Mouse (Mus musculus): ENCODE measurements at regions not wholly inside any gene's neighbourhood (a gene's known extent, or its start where the extent isn't known, plus 50 kb on each side); places are given as distances from the start of the nearest gene placed in this dataset.

- no peak overlapping the region for H3K4me2 ChIP-seq (replicated peaks)
- ATAC-seq = no peak
- no peak overlapping the region for H3K4me3 ChIP-seq (replicated peaks)
- H3K9me3 ChIP-seq = no peaks in the 10 kb centered on the region
- no peak overlapping the region for H3K27ac ChIP-seq
- H3K27me3 ChIP-seq (replicated peaks) = no peaks in the 10 kb centered on the region
- H3K4me1 ChIP-seq (replicated peaks) = no peaks in the 10 kb centered on the region
- H3K36me3 ChIP-seq = no peaks in the 10 kb centered on the region
- no peak overlapping the region for H3K9ac ChIP-seq
- 80% methylated on average over 14 of the region's 14 CpGs for WGBS
These were observed 199.7 kb upstream of the A230072I06Rik start for GRCm38 (mm10) chr8:12078679-12079566.

- Histone ChIP-seq H3K9me3 (no peaks in the 10 kb centered on the region), H3K4me2 (replicated peaks) (no peak overlapping the region), H3K9ac (no peak overlapping the region), H3K36me3 (no peaks in the 10 kb centered on the region), H3K4me1 (replicated peaks) (no peaks in the 10 kb centered on the region), H3K27me3 (replicated peaks) (no peaks in the 10 kb centered on the region), H3K27ac (no peak overlapping the region), H3K4me3 (replicated peaks) (no peak overlapping the region)
- peak; percentile 70; the same call in 1 of the 2 replicates for ATAC-seq
- 83% methylated on average over 5 of the region's 5 CpGs for WGBS
These were observed 197.1 kb upstream of the A230072I06Rik start for GRCm38 (mm10) chr8:12081536-12081935.

GRCm38 (mm10) chr8:12087192-12087800, 191.3 kb upstream of the A230072I06Rik start:
- no peak for ATAC-seq
- H3K36me3 ChIP-seq = no peaks in the 10 kb centered on the region
- no peaks in the 10 kb centered on the region for H3K27me3 ChIP-seq (replicated peaks)
- no peak overlapping the region for H3K9ac ChIP-seq
- no peak overlapping the region for H3K4me2 ChIP-seq (replicated peaks)
- H3K4me1 ChIP-seq (replicated peaks) = no peaks in the 10 kb centered on the region
- 90% methylated on average over 10 of the region's 10 CpGs for WGBS
- H3K4me3 ChIP-seq (replicated peaks) = no peak overlapping the region
- no peaks in the 10 kb centered on the region for H3K9me3 ChIP-seq
- no peak overlapping the region for H3K27ac ChIP-seq

GRCm38 (mm10) chr8:12100145-12100544, 178.5 kb upstream of the A230072I06Rik start:
- H3K9me3 ChIP-seq = no peaks in the 10 kb centered on the region
- H3K4me1 ChIP-seq (replicated peaks) = no peaks in the 10 kb centered on the region
- no peak overlapping the region for H3K27ac ChIP-seq
- no peaks in the 10 kb centered on the region for H3K27me3 ChIP-seq (replicated peaks)
- no peak overlapping the region for H3K4me3 ChIP-seq (replicated peaks)
- 42% methylated on average over 8 of the region's 8 CpGs for WGBS
- H3K4me2 ChIP-seq (replicated peaks) = no peak overlapping the region; the same call in 1 of the 2 replicates
- ATAC-seq = peak; percentile 97
- no peaks in the 10 kb centered on the region for H3K36me3 ChIP-seq
- H3K9ac ChIP-seq = no peak overlapping the region

- WGBS = 79% methylated on average over 4 of the region's 4 CpGs
- Histone ChIP-seq H3K4me2 (replicated peaks) (no peak overlapping the region), H3K36me3 (no peaks in the 10 kb centered on the region)
These were observed 175.3 kb upstream of the A230072I06Rik start for GRCm38 (mm10) chr8:12103296-12103695.

GRCm38 (mm10) chr8:12105106-12105901, 173.3 kb upstream of the A230072I06Rik start:
- WGBS = 49% methylated on average over 15 of the region's 15 CpGs
- no peaks in the 10 kb centered on the region for H3K9me3 ChIP-seq
- ATAC-seq = no peak
- no peak overlapping the region for H3K9ac ChIP-seq
- no peaks in the 10 kb centered on the region for H3K36me3 ChIP-seq
- H3K27me3 ChIP-seq (replicated peaks) = no peaks in the 10 kb centered on the region
- no peak overlapping the region for H3K4me2 ChIP-seq (replicated peaks)
- no peak overlapping the region for H3K4me3 ChIP-seq (replicated peaks)
- H3K27ac ChIP-seq = no peak overlapping the region
- H3K4me1 ChIP-seq (replicated peaks) = no peaks in the 10 kb centered on the region

More at GRCm38 (mm10) chr8:12103296-12103695, 175.3 kb upstream of the A230072I06Rik start:
- Histone ChIP-seq H3K9me3 (no peaks in the 10 kb centered on the region), H3K4me1 (replicated peaks) (no peaks in the 10 kb centered on the region), H3K27me3 (replicated peaks) (no peaks in the 10 kb centered on the region), H3K4me3 (replicated peaks) (no peak overlapping the region), H3K27ac (no peak overlapping the region), H3K9ac (no peak overlapping the region)
- no peak for ATAC-seq

- no peaks in the 10 kb centered on the region for H3K27me3 ChIP-seq (replicated peaks)
- 56% methylated on average over 5 of the region's 5 CpGs for WGBS
These were observed 170.0 kb upstream of the A230072I06Rik start for GRCm38 (mm10) chr8:12108578-12108977.

GRCm38 (mm10) chr8:12111626-12112025, 167.0 kb upstream of the A230072I06Rik start:
- H3K9ac ChIP-seq = no peak overlapping the region
- H3K27me3 ChIP-seq (replicated peaks) = no peaks in the 10 kb centered on the region
- WGBS = 67% methylated on average over 10 of the region's 10 CpGs
- H3K4me2 ChIP-seq (replicated peaks) = no peak overlapping the region
- no peak overlapping the region for H3K27ac ChIP-seq
- H3K9me3 ChIP-seq = no peaks in the 10 kb centered on the region
- H3K4me3 ChIP-seq (replicated peaks) = no peak overlapping the region
- peaks cover 5% of the 10 kb centered on the region; the same call in 1 of the 2 replicates for H3K4me1 ChIP-seq (replicated peaks)
- H3K36me3 ChIP-seq = no peaks in the 10 kb centered on the region
- peak; percentile 71 for ATAC-seq

More at GRCm38 (mm10) chr8:12108578-12108977, 170.0 kb upstream of the A230072I06Rik start:
- ATAC-seq = 0 out of 2 replicates have a peak, but pooled peaks have one; percentile 24
- Histone ChIP-seq H3K9ac (no peak overlapping the region), H3K4me3 (replicated peaks) (no peak overlapping the region), H3K27ac (no peak overlapping the region), H3K4me2 (replicated peaks) (no peak overlapping the region), H3K4me1 (replicated peaks) (peaks cover 5% of the 10 kb centered on the region; the same call in 1 of the 2 replicates), H3K9me3 (no peaks in the 10 kb centered on the region), H3K36me3 (no peaks in the 10 kb centered on the region)

- Histone ChIP-seq H3K9ac (no peak overlapping the region), H3K36me3 (no peaks in the 10 kb centered on the region), H3K4me1 (replicated peaks) (peaks cover 5% of the 10 kb centered on the region; the same call in 1 of the 2 replicates), H3K9me3 (no peaks in the 10 kb centered on the region), H3K4me2 (replicated peaks) (no peak overlapping the region), H3K4me3 (replicated peaks) (no peak overlapping the region), H3K27ac (no peak overlapping the region), H3K27me3 (replicated peaks) (no peaks in the 10 kb centered on the region)
- WGBS = 30% methylated on average over 8 of the region's 8 CpGs
- ATAC-seq = no peak
These were observed 165.6 kb upstream of the A230072I06Rik start for GRCm38 (mm10) chr8:12113023-12113422.

GRCm38 (mm10) chr8:12126374-12127001, 152.1 kb upstream of the A230072I06Rik start:
- no peak overlapping the region for H3K4me3 ChIP-seq (replicated peaks)
- H3K9ac ChIP-seq = no peak overlapping the region
- 62% methylated on average over 11 of the region's 11 CpGs for WGBS
- H3K27ac ChIP-seq = no peak overlapping the region
- H3K4me2 ChIP-seq (replicated peaks) = no peak overlapping the region
- no peak for ATAC-seq
- no peaks in the 10 kb centered on the region for H3K9me3 ChIP-seq
- H3K36me3 ChIP-seq = no peaks in the 10 kb centered on the region
- H3K27me3 ChIP-seq (replicated peaks) = peaks cover 5% of the 10 kb centered on the region; the same call in 1 of the 2 replicates
- no peaks in the 10 kb centered on the region for H3K4me1 ChIP-seq (replicated peaks)

GRCm38 (mm10) chr8:12127106-12127800, 151.4 kb upstream of the A230072I06Rik start:
- H3K4me3 ChIP-seq (replicated peaks) = no peak overlapping the region
- no peaks in the 10 kb centered on the region for H3K4me1 ChIP-seq (replicated peaks)
- no peak overlapping the region for H3K9ac ChIP-seq
- 31% methylated on average over 14 of the region's 14 CpGs for WGBS
- no peaks in the 10 kb centered on the region for H3K9me3 ChIP-seq
- H3K4me2 ChIP-seq (replicated peaks) = no peak overlapping the region
- no peak for ATAC-seq
- H3K36me3 ChIP-seq = no peaks in the 10 kb centered on the region
- no peak overlapping the region for H3K27ac ChIP-seq
- H3K27me3 ChIP-seq (replicated peaks) = peaks cover 7% of the 10 kb centered on the region; the same call in 1 of the 2 replicates
